Mouse (Mus musculus): ENCODE results near the gene Slc9b2. TPM values are rescaled to one million over a fixed set of nuclear protein-coding genes. Genes with fewer than 3 reads are reported as not detected.

The Slc9b2 gene
- polyA plus RNA-seq, 1 experiment, result not detected

- TF ChIP-seq GATA1 (IDR thresholded peaks at IDR 0.05; ENCODE audit: low read length), result no peak
These were observed 13.8 kb upstream of the Slc9b2 start for GRCm38 (mm10) chr3:135293703-135294102.

GRCm38 (mm10) chr3:135295559-135295958, 11.9 kb upstream of the Slc9b2 start:
- no peak for TF ChIP-seq GATA1 (IDR thresholded peaks at IDR 0.05; ENCODE audit: low read length)

- TF ChIP-seq GATA1 (IDR thresholded peaks at IDR 0.05; ENCODE audit: low read length), result no peak
These were observed 8.9 kb upstream of the Slc9b2 start for GRCm38 (mm10) chr3:135298560-135298959.

DNA sequence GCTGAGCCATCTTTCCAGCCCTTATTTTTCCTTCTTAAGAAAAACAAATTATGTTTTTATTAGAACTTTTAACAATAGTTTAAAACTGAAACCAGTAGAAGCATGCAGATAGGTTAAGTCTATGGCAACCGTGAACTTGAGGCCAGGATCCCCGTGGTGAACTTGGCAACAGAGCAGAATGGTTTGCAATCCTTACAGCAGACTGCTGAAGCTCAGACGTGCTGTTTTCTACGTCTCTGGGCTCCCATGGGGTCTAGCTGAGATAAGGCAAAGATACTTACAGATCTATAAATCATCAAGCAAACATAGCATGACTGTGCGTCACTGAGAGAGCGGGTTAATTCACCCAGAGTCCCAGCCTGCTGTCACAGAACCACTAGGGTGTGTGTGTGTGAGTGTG, 7.4 kb upstream of the Slc9b2 start:
- no peak for TF ChIP-seq GATA1 (IDR thresholded peaks at IDR 0.05; ENCODE audit: low read length)

DNA sequence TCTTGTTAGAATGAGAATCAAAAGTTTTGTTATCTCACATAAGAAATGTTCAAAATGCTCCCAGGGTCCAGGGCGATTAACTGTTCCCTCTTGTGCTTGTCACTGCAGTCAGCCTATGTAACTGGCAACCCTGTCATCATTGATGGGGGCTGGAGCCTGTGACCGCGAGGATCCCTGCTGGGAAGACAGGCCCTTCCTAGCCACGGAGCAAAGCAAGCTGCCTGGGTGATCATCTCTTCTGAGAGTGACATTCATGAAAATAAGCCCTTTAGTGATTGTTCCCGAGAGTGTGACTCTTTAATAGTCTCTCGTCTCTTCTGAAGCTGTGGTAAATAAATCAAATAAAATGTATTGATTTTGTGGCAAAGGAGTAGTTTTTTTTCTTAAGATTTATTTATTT, 3.4 kb upstream of the Slc9b2 start:
- no peak for TF ChIP-seq GATA1 (IDR thresholded peaks at IDR 0.05; ENCODE audit: low read length)

DNA sequence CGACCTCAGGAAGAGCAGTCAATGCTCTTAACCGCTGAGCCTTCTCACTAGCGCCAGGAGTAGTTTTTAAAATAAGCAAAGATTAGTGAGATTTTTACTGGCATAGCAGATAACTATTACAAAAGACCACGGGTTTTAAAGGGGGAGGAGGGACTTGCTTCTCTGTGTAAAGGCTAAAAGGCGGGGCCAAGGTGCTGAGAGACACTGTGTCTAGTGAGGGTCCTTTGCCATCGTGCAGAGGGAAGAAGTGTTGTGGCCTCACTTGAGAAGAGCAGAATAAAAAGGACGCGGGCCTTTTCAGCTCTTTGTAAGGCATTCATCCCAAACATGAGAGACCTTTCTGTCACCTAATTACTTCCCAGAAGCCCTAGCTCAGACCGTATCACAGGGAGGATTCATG, 2.9 kb upstream of the Slc9b2 start:
- no peak for TF ChIP-seq GATA1 (IDR thresholded peaks at IDR 0.05; ENCODE audit: low read length)

DNA sequence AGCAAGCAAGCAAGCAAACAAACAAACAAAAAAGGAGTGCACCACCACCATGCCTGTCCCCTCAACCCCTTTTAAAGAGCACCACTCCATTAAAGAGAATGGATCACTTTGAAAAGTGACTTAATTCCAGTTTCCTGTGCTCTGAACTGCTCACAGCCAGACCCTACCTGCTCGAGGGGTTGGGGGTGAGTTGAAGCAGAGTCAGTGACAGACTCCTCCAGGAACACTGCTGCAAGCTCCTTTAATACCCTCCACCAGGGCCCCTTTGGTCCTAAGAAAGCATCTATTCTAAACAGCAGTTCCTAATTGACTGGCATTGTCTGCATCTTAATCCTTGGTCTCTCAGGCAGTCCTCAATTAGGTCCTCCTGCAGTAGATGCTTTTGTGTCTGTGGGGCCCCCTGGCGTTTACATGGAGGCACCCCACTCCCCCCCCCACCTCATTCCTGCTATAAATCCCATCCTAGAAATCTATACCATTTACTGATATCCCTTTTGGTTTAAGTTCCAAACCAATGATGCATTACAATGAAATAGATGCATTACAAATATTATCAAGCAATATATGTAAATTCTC, 5.5 kb downstream of the Slc9b2 start:
- TF ChIP-seq GATA1 (IDR thresholded peaks at IDR 0.05; ENCODE audit: low read length), result no peak

DNA sequence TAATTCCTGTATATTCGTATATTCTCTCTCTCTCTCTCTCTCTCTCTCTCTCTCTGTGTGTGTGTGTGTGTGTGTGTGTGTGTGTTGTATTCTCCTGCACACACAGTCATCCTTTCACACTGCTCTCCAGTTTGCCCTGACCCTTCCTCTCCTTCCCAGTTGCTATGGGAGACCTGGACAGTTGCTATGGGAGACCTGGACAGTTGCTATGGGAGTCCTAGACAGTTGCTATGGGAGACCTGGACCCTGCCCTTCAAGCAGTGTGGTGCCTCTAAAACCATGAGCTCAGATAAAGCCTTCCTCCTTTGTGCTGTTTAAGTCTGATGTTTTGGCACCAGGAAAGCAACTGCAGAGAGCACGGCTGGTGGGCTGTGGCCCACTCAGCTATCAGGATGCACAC, 6.2 kb downstream of the Slc9b2 start:
- TF ChIP-seq GATA1 (IDR thresholded peaks at IDR 0.05; ENCODE audit: low read length), result no peak

- no peak for TF ChIP-seq GATA1 (IDR thresholded peaks at IDR 0.05; ENCODE audit: low read length)
These were observed 7.3 kb downstream of the Slc9b2 start for GRCm38 (mm10) chr3:135314811-135315210.

GRCm38 (mm10) chr3:135315720-135316425, 8.4 kb downstream of the Slc9b2 start:
- no peak for TF ChIP-seq GATA1 (IDR thresholded peaks at IDR 0.05; ENCODE audit: low read length)

DNA sequence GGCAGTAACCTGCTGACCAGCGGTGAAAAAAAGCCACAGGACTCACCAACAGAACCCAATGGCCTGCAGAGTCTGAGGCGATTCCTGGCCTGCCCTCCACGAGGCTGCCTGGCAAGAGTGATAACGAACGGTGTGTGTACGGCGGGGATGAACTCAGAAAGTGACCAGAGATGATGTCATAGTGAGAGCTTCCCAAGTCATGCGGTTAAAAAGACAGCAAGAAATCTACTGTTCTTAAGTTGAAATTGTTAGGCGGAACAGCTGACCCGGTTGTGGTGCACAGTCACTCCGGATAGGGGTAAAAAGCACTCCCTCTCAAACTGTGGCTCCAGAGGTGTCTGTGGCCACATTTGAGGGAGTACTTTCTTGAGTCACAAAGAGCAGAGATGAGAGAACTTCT, 10.8 kb downstream of the Slc9b2 start:
- TF ChIP-seq GATA1 (IDR thresholded peaks at IDR 0.05; ENCODE audit: low read length), result no peak

- no peak for TF ChIP-seq GATA1 (IDR thresholded peaks at IDR 0.05; ENCODE audit: low read length)
These were observed 16.9 kb downstream of the Slc9b2 start for GRCm38 (mm10) chr3:135324354-135324753.

DNA sequence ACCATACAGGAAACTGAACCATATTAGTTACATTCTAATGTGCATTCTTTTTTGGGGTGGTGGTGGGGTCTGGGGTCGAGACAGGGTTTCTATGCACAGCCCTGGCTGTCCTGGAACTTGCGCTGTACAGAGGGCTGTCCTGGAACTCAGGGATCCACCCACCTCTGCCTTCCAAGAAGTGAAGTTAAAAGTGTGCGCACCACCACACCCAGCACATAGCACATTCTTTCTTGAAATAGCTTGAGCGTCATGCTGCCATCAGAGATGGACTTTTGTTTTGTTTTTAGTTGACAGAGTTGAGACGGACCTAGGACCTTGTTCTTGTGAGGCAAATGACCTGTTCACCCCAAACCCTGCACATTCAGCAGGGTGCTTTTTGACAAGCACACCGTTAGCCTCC, 19.7 kb downstream of the Slc9b2 start:
- TF ChIP-seq GATA1 (IDR thresholded peaks at IDR 0.05; ENCODE audit: low read length), result no peak

DNA sequence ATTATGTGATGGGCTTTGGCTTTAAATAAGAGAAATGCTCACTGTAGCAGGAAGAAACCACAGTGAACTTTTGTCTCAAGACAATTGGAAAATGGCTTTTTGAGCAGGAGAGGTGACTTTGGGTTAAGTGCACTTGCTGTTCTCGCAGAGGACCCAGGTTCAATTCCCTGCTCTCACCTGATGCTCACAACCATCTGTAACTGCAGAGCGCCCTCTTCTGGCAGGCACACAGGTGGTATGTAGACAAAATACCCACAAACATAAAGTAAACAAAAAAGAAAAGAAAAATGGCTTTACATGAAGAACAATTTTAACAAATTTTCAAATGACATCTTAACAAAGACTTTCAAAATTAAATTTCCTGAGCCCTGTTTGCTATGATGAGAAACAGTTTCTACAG, 20.1 kb downstream of the Slc9b2 start:
- no peak for TF ChIP-seq GATA1 (IDR thresholded peaks at IDR 0.05; ENCODE audit: low read length)

DNA sequence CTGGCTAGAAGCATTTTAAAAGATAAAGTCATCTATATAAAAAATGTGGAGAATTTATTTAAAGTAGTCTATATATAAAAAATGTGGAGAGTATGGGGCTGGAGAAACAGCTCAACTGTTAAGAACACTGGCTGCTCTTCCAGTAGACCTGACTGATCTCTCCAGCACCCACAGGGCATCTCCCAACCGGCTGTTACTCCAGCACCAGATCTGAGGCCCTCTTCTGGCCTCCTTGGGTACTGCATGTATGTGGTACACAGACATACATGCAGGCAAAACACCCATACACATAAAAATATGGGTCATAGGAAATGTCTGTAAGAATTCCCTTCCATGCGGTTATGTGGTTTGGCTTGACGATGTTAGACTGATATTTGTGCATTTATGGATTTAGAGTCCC, 21.1 kb downstream of the Slc9b2 start:
- no peak for TF ChIP-seq GATA1 (IDR thresholded peaks at IDR 0.05; ENCODE audit: low read length)

DNA sequence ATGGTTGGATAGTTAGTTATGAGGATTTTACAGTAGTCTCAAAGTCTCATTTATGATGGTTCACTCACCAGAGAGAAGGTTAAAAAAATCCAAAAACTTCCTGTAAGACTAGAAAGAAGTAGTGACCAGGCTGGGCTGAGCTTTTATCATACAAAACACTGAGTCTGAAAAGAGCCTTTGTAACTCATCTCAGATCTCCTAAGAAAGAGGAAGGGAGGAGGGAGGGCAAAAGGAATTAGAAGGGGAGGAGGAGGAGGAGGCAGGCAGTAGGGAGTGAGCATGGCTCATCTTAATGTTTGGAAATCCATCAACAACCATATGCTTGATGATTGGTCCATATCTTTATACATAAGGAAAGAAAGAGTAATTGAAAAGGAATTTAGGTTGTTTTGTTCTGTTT, 25.2 kb downstream of the Slc9b2 start:
- no peak for TF ChIP-seq GATA1 (IDR thresholded peaks at IDR 0.05; ENCODE audit: low read length)

GRCm38 (mm10) chr3:135333763-135334162, 26.3 kb downstream of the Slc9b2 start:
- TF ChIP-seq GATA1 (IDR thresholded peaks at IDR 0.05; ENCODE audit: low read length), result no peak

Measured in G1E-ER4 (cell line).